Mouse (Mus musculus): ENCODE data around the gene Izumo2. TPM values are rescaled to one million over a fixed set of nuclear protein-coding genes. Genes with fewer than 3 reads are reported as not detected.

The Izumo2 gene
- polyA plus RNA-seq (2015; fragmentation: Illumina TruSeq; extraction: RNeasy Lipid Tissue Mini Kit (QIAGEN cat#74804); ENCODE audit: low read depth, low replicate concordance), result not detected

GRCm38 (mm10) chr7:44708574-44708973, at the start of gene Izumo2:
Izumo2 (plus strand) TSS chr7:44708742.

GRCm38 (mm10) chr7:44670803-44671202, 37.7 kb upstream of the Izumo2 start, which contains the start of gene Myh14:
Myh14 (minus strand) TSS chr7:44670843.

GRCm38 (mm10) chr7:44748101-44749044, 39.8 kb downstream of the Izumo2 start, which contains the start of gene Vrk3:
Vrk3 (plus strand) TSS chr7:44748413.

GRCm38 (mm10) chr7:44750950-44751349, 42.4 kb downstream of the Izumo2 start, which contains the start of gene Zfp473:
Zfp473 (minus strand) TSS chr7:44751050.

Other genes starting within 250 kb of the Izumo2 start
- gene Aspdh, start 243.4 kb upstream of the Izumo2 start, polyA plus RNA-seq (2015; fragmentation: Illumina TruSeq; extraction: RNeasy Lipid Tissue Mini Kit (QIAGEN cat#74804); ENCODE audit: low read depth, low replicate concordance), result 4.1 TPM
- gene Josd2, start 240.8 kb upstream of the Izumo2 start, polyA plus RNA-seq (2015; fragmentation: Illumina TruSeq; extraction: RNeasy Lipid Tissue Mini Kit (QIAGEN cat#74804); ENCODE audit: low read depth, low replicate concordance), result 128 TPM
- 221 TPM for gene Emc10, start 212.2 kb upstream of the Izumo2 start, polyA plus RNA-seq (2015; fragmentation: Illumina TruSeq; extraction: RNeasy Lipid Tissue Mini Kit (QIAGEN cat#74804); ENCODE audit: low read depth, low replicate concordance)
- gene Fam71e1, start 212.2 kb upstream of the Izumo2 start, polyA plus RNA-seq (2015; fragmentation: Illumina TruSeq; extraction: RNeasy Lipid Tissue Mini Kit (QIAGEN cat#74804); ENCODE audit: low read depth, low replicate concordance), result 11.4 TPM
- gene Mybpc2, start 184.1 kb upstream of the Izumo2 start, polyA plus RNA-seq (2015; fragmentation: Illumina TruSeq; extraction: RNeasy Lipid Tissue Mini Kit (QIAGEN cat#74804); ENCODE audit: low read depth, low replicate concordance), result 0.19 TPM
- gene Spib, start 176.7 kb upstream of the Izumo2 start, polyA plus RNA-seq (2015; fragmentation: Illumina TruSeq; extraction: RNeasy Lipid Tissue Mini Kit (QIAGEN cat#74804); ENCODE audit: low read depth, low replicate concordance), result not detected
- gene Pold1, start 159.9 kb upstream of the Izumo2 start, polyA plus RNA-seq (2015; fragmentation: Illumina TruSeq; extraction: RNeasy Lipid Tissue Mini Kit (QIAGEN cat#74804); ENCODE audit: low read depth, low replicate concordance), result 9.0 TPM
- 56.3 TPM for gene Nr1h2, start 154.8 kb upstream of the Izumo2 start, polyA plus RNA-seq (2015; fragmentation: Illumina TruSeq; extraction: RNeasy Lipid Tissue Mini Kit (QIAGEN cat#74804); ENCODE audit: low read depth, low replicate concordance)
- not detected for gene Napsa, start 136.4 kb upstream of the Izumo2 start, polyA plus RNA-seq (2015; fragmentation: Illumina TruSeq; extraction: RNeasy Lipid Tissue Mini Kit (QIAGEN cat#74804); ENCODE audit: low read depth, low replicate concordance)
- gene Kcnc3, start 118.1 kb upstream of the Izumo2 start, polyA plus RNA-seq (2015; fragmentation: Illumina TruSeq; extraction: RNeasy Lipid Tissue Mini Kit (QIAGEN cat#74804); ENCODE audit: low read depth, low replicate concordance), result 68.0 TPM
- 18.8 TPM for gene Myh14, start 37.9 kb upstream of the Izumo2 start, polyA plus RNA-seq (2015; fragmentation: Illumina TruSeq; extraction: RNeasy Lipid Tissue Mini Kit (QIAGEN cat#74804); ENCODE audit: low read depth, low replicate concordance)
- gene Vrk3, start 39.7 kb downstream of the Izumo2 start, polyA plus RNA-seq (2015; fragmentation: Illumina TruSeq; extraction: RNeasy Lipid Tissue Mini Kit (QIAGEN cat#74804); ENCODE audit: low read depth, low replicate concordance), result 30.2 TPM
- gene Zfp473, start 42.3 kb downstream of the Izumo2 start, polyA plus RNA-seq (2015; fragmentation: Illumina TruSeq; extraction: RNeasy Lipid Tissue Mini Kit (QIAGEN cat#74804); ENCODE audit: low read depth, low replicate concordance), result 0.91 TPM
- 24.4 TPM for gene Nup62, start 107.3 kb downstream of the Izumo2 start, polyA plus RNA-seq (2015; fragmentation: Illumina TruSeq; extraction: RNeasy Lipid Tissue Mini Kit (QIAGEN cat#74804); ENCODE audit: low read depth, low replicate concordance)
- 0.34 TPM for gene Il4i1, start 107.6 kb downstream of the Izumo2 start, polyA plus RNA-seq (2015; fragmentation: Illumina TruSeq; extraction: RNeasy Lipid Tissue Mini Kit (QIAGEN cat#74804); ENCODE audit: low read depth, low replicate concordance)
- 22.3 TPM for gene Atf5, start 107.9 kb downstream of the Izumo2 start, polyA plus RNA-seq (2015; fragmentation: Illumina TruSeq; extraction: RNeasy Lipid Tissue Mini Kit (QIAGEN cat#74804); ENCODE audit: low read depth, low replicate concordance)
- 53.1 TPM for gene Akt1s1, start 140.2 kb downstream of the Izumo2 start, polyA plus RNA-seq (2015; fragmentation: Illumina TruSeq; extraction: RNeasy Lipid Tissue Mini Kit (QIAGEN cat#74804); ENCODE audit: low read depth, low replicate concordance)
- 63.8 TPM for gene Tbc1d17, start 140.3 kb downstream of the Izumo2 start, polyA plus RNA-seq (2015; fragmentation: Illumina TruSeq; extraction: RNeasy Lipid Tissue Mini Kit (QIAGEN cat#74804); ENCODE audit: low read depth, low replicate concordance)
- 27.9 TPM for gene Pnkp, start 148.4 kb downstream of the Izumo2 start, polyA plus RNA-seq (2015; fragmentation: Illumina TruSeq; extraction: RNeasy Lipid Tissue Mini Kit (QIAGEN cat#74804); ENCODE audit: low read depth, low replicate concordance)
- 258 TPM for gene Ptov1, start 161.0 kb downstream of the Izumo2 start, polyA plus RNA-seq (2015; fragmentation: Illumina TruSeq; extraction: RNeasy Lipid Tissue Mini Kit (QIAGEN cat#74804); ENCODE audit: low read depth, low replicate concordance)
- 56.8 TPM for gene Med25, start 184.0 kb downstream of the Izumo2 start, polyA plus RNA-seq (2015; fragmentation: Illumina TruSeq; extraction: RNeasy Lipid Tissue Mini Kit (QIAGEN cat#74804); ENCODE audit: low read depth, low replicate concordance)
- gene Fuz, start 187.3 kb downstream of the Izumo2 start, polyA plus RNA-seq (2015; fragmentation: Illumina TruSeq; extraction: RNeasy Lipid Tissue Mini Kit (QIAGEN cat#74804); ENCODE audit: low read depth, low replicate concordance), result 21.6 TPM
- 188 TPM for gene Ap2a1, start 220.8 kb downstream of the Izumo2 start, polyA plus RNA-seq (2015; fragmentation: Illumina TruSeq; extraction: RNeasy Lipid Tissue Mini Kit (QIAGEN cat#74804); ENCODE audit: low read depth, low replicate concordance)
- 1.3 TPM for gene Tsks, start 234.5 kb downstream of the Izumo2 start, polyA plus RNA-seq (2015; fragmentation: Illumina TruSeq; extraction: RNeasy Lipid Tissue Mini Kit (QIAGEN cat#74804); ENCODE audit: low read depth, low replicate concordance)

Data from brain, adult 10 weeks (tissue).